ENCODE assay signal across 20 mouse cellular contexts in genomic region chr4:135950365-135950764, GRCm38 (mm10). TPM values are rescaled to one million over a fixed set of nuclear protein-coding genes. Genes with fewer than 3 reads are reported as not detected.
DNase-seq lines count a peak whose midpoint lies in the region; ATAC-seq and TF ChIP-seq lines count a peak whose summit lies in the region.
"Had no signal": no experiment of that assay in that cellular context is flagged by ENCODE, and none has a peak within 500 bp of the region (broad histone marks: within the 10 kb centered on the region; RNA-seq: fewer than 3 reads in every experiment).

No protein-coding gene starts in this region.

- TF ChIP-seq POLR2A in kidney, adult 2 months (IDR thresholded peaks at IDR 0.05; ENCODE audit: low read depth, low read length): no peak

- H3K9ac ChIP-seq in heart, embryonic 16.5 days (ENCODE audit: low read length): no peak overlapping the region
- H3K9ac ChIP-seq: embryonic facial prominence, embryonic 12.5 days; forebrain, postnatal 0 days; hindbrain, embryonic 14.5 days; limb, embryonic 13.5 days; liver, embryonic 13.5 days; lung, embryonic 14.5 days; midbrain, embryonic 12.5 days; neural tube, embryonic 15.5 days had no signal

- no peak for TF ChIP-seq CTCF in gastrocnemius, adult 2 months (IDR thresholded peaks at IDR 0.05)
- no peak for TF ChIP-seq CTCF in kidney, adult 2 months (conservative IDR thresholded peaks at IDR 0.05; ENCODE audit: insufficient read depth, insufficient read length, low read depth, low read length)

- peaks cover 18% of the 10 kb centered on the region for H3K36me3 ChIP-seq in heart, embryonic 16.5 days (ENCODE audit: control insufficient read depth, insufficient read depth)
- H3K36me3 ChIP-seq in kidney, adult 2 months (ENCODE audit: control insufficient read depth, insufficient read depth, low read length): no peaks in the 10 kb centered on the region

- H3K27ac ChIP-seq in gastrocnemius, adult 2 months: peak overlapping the region; percentile 93
- peak overlapping the region; percentile 25 for H3K27ac ChIP-seq in heart, embryonic 16.5 days (ENCODE audit: low read length)
- no peak overlapping the region for H3K27ac ChIP-seq in kidney, adult 2 months (ENCODE audit: insufficient read depth, low read depth, low read length)
- H3K27ac ChIP-seq: embryonic facial prominence, embryonic 12.5 days; hindbrain, embryonic 14.5 days; limb, embryonic 13.5 days; liver, embryonic 13.5 days; midbrain, embryonic 12.5 days; neural tube, embryonic 15.5 days had no signal

- H3K4me3 ChIP-seq in gastrocnemius, adult 2 months: no peak overlapping the region
- no peak overlapping the region for H3K4me3 ChIP-seq in heart, embryonic 16.5 days (ENCODE audit: low read length)
- no peak overlapping the region for H3K4me3 ChIP-seq in kidney, adult 2 months (ENCODE audit: insufficient read depth, low read depth, low read length)
- H3K4me3 ChIP-seq: embryonic facial prominence, embryonic 12.5 days; limb, embryonic 13.5 days; liver, embryonic 13.5 days; midbrain, embryonic 12.5 days; neural tube, embryonic 15.5 days had no signal

- intact Hi-C loops in gastrocnemius, adult 2 months (cut with DNase I): no loop called here
- intact Hi-C loops in heart, postnatal 10 days (cut with DNase I): no loop called here

- peaks cover 19% of the 10 kb centered on the region for H3K4me1 ChIP-seq in heart, embryonic 16.5 days (ENCODE audit: control insufficient read depth, insufficient read depth, low read length)
- peaks cover 21% of the 10 kb centered on the region for H3K4me1 ChIP-seq in kidney, adult 2 months (ENCODE audit: control insufficient read depth, insufficient read depth, low read length)

- no peak overlapping the region for H3K4me2 ChIP-seq in heart, embryonic 16.5 days (ENCODE audit: low read depth, low read length)
- H3K4me2 ChIP-seq: embryonic facial prominence, embryonic 12.5 days; hindbrain, embryonic 14.5 days; limb, embryonic 13.5 days; liver, embryonic 13.5 days; lung, embryonic 14.5 days; midbrain, embryonic 12.5 days; neural tube, embryonic 15.5 days had no signal

- peaks cover 7% of the 10 kb centered on the region; the same call in 1 of the 2 replicates for H3K9me3 ChIP-seq in heart, embryonic 16.5 days (replicated peaks; ENCODE audit: control insufficient read depth, low read length)
- H3K9me3 ChIP-seq: embryonic facial prominence, embryonic 12.5 days; midbrain, embryonic 12.5 days; neural tube, embryonic 15.5 days had no signal

- no peaks in the 10 kb centered on the region for H3K27me3 ChIP-seq in heart, embryonic 16.5 days (ENCODE audit: control insufficient read depth, insufficient read depth, low read length)
- no peaks in the 10 kb centered on the region for H3K27me3 ChIP-seq in kidney, adult 2 months (replicated peaks; ENCODE audit: control insufficient read depth, insufficient read depth, low read length)
- H3K27me3 ChIP-seq: embryonic facial prominence, embryonic 12.5 days; limb, embryonic 13.5 days; liver, embryonic 13.5 days; midbrain, embryonic 12.5 days; neural tube, embryonic 15.5 days had no signal

- ATAC-seq in heart, embryonic 16.5 days (replicated peaks; ENCODE audit: extremely low read depth, insufficient read depth, low FRiP score): no peak
- ATAC-seq in inflammation-experienced regulatory T-cells, adult 6 months: no peak
- ATAC-seq: forebrain, postnatal 0 days; intestine, embryonic 16.5 days had no signal

- no peak for DNase-seq in gastrocnemius, adult 2 months
- DNase-seq in gastrocnemius, postnatal 25 days: no peak
- no peak for DNase-seq in heart, postnatal 10 days
- DNase-seq in kidney, postnatal 25 days: peak; percentile 38 to 45
- DNase-seq in kidney, adult 2 months: no peak
- DNase-seq in cerebellum, postnatal 25 days: peak; percentile 47 to 59
- DNase-seq: adrenal gland, postnatal 36 days; forebrain, postnatal 0 days; gastrocnemius, postnatal 36 days; heart, postnatal 14 days; liver, embryonic 13.5 days had no signal

- 73% methylated on average over 6 of the region's 6 CpGs for WGBS in heart, embryonic 16.5 days
- WGBS in kidney, adult 2 months: 46% methylated on average over 6 of the region's 6 CpGs

RNA-seq across cellular contexts. Expression of gene Hmgcl, which starts 4.1 kb away (rescaled TPM):
- total RNA-seq in gastrocnemius, adult 2 months (2021): 10 to 100 TPM; 31.7 to 43.4 TPM
- total RNA-seq in gastrocnemius, postnatal 25 days (2021): 10 to 100 TPM; 41.5 to 42.3 TPM
- polyA plus RNA-seq in heart, embryonic 16.5 days (2015; fragmentation: Nextera tagmentation; extraction: Ambion mirVana): 94.3 and 99.6 TPM in 2 replicates
- 10 to 100 TPM; 66.3 to 67.5 TPM for total RNA-seq in heart, postnatal 10 days (2021)
- 175 and 199 TPM in 2 replicates for polyA plus RNA-seq in kidney, adult 2 months (2012; rRNA removed)
- 10 to 100 TPM; 70.5 to 83.4 (median 77.2) TPM for polyA plus RNA-seq in inflammation-experienced regulatory T-cells, adult 6 months (2017; shearing (Covaris generic))

RNA-seq across cellular contexts. Expression of gene Gale, which starts 13.2 kb away (rescaled TPM):
- under 1 TPM in 1 of 2 experiments, not detected in 1; 0.47 TPM for total RNA-seq in gastrocnemius, adult 2 months (2021)
- 1 to 10 TPM in 1 of 2 experiments, under 1 TPM in 1; 0.72 to 1.5 TPM for total RNA-seq in gastrocnemius, postnatal 25 days (2021)
- 24.4 and 24.5 TPM in 2 replicates for polyA plus RNA-seq in heart, embryonic 16.5 days (2015; fragmentation: Nextera tagmentation; extraction: Ambion mirVana)
- 1 to 10 TPM; 5.2 to 5.7 TPM for total RNA-seq in heart, postnatal 10 days (2021)
- polyA plus RNA-seq in kidney, adult 2 months (2012; rRNA removed): 12.9 and 13.4 TPM in 2 replicates
- 10 to 100 TPM; 14.2 to 26.3 (median 19.0) TPM for polyA plus RNA-seq in inflammation-experienced regulatory T-cells, adult 6 months (2017; shearing (Covaris generic))

RNA-seq across cellular contexts. Expression of gene Lypla2, which starts 22.1 kb away (rescaled TPM):
- total RNA-seq in gastrocnemius, adult 2 months (2021): 10 to 100 TPM; 25.6 to 30.4 TPM
- 10 to 100 TPM; 25.3 to 30.7 TPM for total RNA-seq in gastrocnemius, postnatal 25 days (2021)
- polyA plus RNA-seq in heart, embryonic 16.5 days (2015; fragmentation: Nextera tagmentation; extraction: Ambion mirVana): 73.2 and 77.3 TPM in 2 replicates
- total RNA-seq in heart, postnatal 10 days (2021): 10 to 100 TPM; 42.6 to 47.8 TPM
- polyA plus RNA-seq in kidney, adult 2 months (2012; rRNA removed): 90.8 and 100 TPM in 2 replicates
- polyA plus RNA-seq in inflammation-experienced regulatory T-cells, adult 6 months (2017; shearing (Covaris generic)): 10 to 100 TPM; 61.2 to 78.8 (median 65.5) TPM

RNA-seq across cellular contexts. Expression of gene Fuca1, which starts 29.8 kb away (rescaled TPM):
- 10 to 100 TPM; 17.0 to 23.0 TPM for total RNA-seq in gastrocnemius, adult 2 months (2021)
- 10 to 100 TPM; 18.9 to 21.7 TPM for total RNA-seq in gastrocnemius, postnatal 25 days (2021)
- polyA plus RNA-seq in heart, embryonic 16.5 days (2015; fragmentation: Nextera tagmentation; extraction: Ambion mirVana): 50.7 and 52.8 TPM in 2 replicates
- total RNA-seq in heart, postnatal 10 days (2021): 10 to 100 TPM; 43.2 to 44.5 TPM
- 161 and 226 TPM in 2 replicates for polyA plus RNA-seq in kidney, adult 2 months (2012; rRNA removed)
- polyA plus RNA-seq in inflammation-experienced regulatory T-cells, adult 6 months (2017; shearing (Covaris generic)): 100 to 1,000 TPM in 1 of 3 experiments, 10 to 100 TPM in 2; 81.7 to 101 (median 98.9) TPM

RNA-seq across cellular contexts. Expression of gene Pithd1, which starts 36.7 kb away (rescaled TPM):
- 10 to 100 TPM; 23.3 to 28.5 TPM for total RNA-seq in gastrocnemius, adult 2 months (2021)
- 10 to 100 TPM; 22.0 to 22.6 TPM for total RNA-seq in gastrocnemius, postnatal 25 days (2021)
- polyA plus RNA-seq in heart, embryonic 16.5 days (2015; fragmentation: Nextera tagmentation; extraction: Ambion mirVana): 45.1 and 64.5 TPM in 2 replicates
- total RNA-seq in heart, postnatal 10 days (2021): 10 to 100 TPM; 20.7 to 21.3 TPM
- 31.8 and 33.5 TPM in 2 replicates for polyA plus RNA-seq in kidney, adult 2 months (2012; rRNA removed)
- polyA plus RNA-seq in inflammation-experienced regulatory T-cells, adult 6 months (2017; shearing (Covaris generic)): 10 to 100 TPM in 1 of 3 experiments, 1 to 10 TPM in 2; 8.3 to 16.7 (median 9.8) TPM

Comparison
In these comparisons a context has a peak if more than half of its experiments do, and no peak if none do; other contexts are left out.
1. DNase-seq: peak in kidney, postnatal 25 days (2 of 2) and cerebellum, postnatal 25 days (2 of 2); none in gastrocnemius, adult 2 months (single experiment), gastrocnemius, postnatal 25 days (single experiment), heart, postnatal 10 days (0 of 2) and kidney, adult 2 months (single experiment).